In the genomic region with DNA sequence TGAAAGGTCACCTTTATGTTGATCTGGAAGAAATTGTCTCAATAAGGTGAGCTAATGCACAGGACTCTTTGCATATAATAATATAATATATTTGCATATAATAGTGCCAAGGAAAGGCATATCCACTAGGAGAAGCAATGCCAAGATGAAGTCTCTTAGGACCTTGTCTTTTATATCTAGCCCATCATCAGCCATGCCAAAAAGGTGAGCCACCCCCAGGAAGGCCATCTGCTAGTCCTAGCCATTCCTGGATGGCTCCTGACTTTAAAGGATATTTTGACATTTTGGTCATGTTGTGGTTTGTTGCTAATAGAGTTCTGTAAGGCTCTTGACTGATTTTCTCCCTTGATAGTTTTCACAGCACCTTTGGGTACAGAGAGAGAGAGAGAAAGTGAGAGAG, we compare ENCODE assay signal across 25 mouse cellular contexts.
A peak's percentile ranks its signal among the peaks of the same experiment; 100 is the strongest.
DNase-seq lines count a peak whose midpoint lies in the region; ATAC-seq and TF ChIP-seq lines count a peak whose summit lies in the region.
"Had no signal": no experiment of that assay in that cellular context is flagged by ENCODE, and none has a peak within 500 bp of the region (broad histone marks: within the 10 kb centered on the region; RNA-seq: fewer than 3 reads in every experiment).

No protein-coding gene starts in this region.

- ATAC-seq in liver, embryonic 11.5 days (replicated peaks; ENCODE audit: low FRiP score): no peak
- no peak for ATAC-seq in hindbrain, embryonic 12.5 days (ENCODE audit: low FRiP score)
- ATAC-seq: CD4-positive, CD25-positive, alpha-beta regulatory T cell, adult 4 months; forebrain, embryonic 14.5 days; forebrain, postnatal 0 days; hindbrain, postnatal 0 days; inflammation-experienced regulatory T-cells, adult 6 months; intestine, embryonic 16.5 days had no signal

- no peaks in the 10 kb centered on the region for H3K36me3 ChIP-seq in liver, embryonic 11.5 days (ENCODE audit: control insufficient read depth, insufficient read depth, low read length)
- no peaks in the 10 kb centered on the region for H3K36me3 ChIP-seq in hindbrain, embryonic 12.5 days
- H3K36me3 ChIP-seq: hindbrain, embryonic 10.5 days had no signal

- no peaks in the 10 kb centered on the region for H3K9me3 ChIP-seq in liver, embryonic 11.5 days (ENCODE audit: control insufficient read depth, low read length)
- H3K9me3 ChIP-seq in hindbrain, embryonic 12.5 days (replicated peaks): no peaks in the 10 kb centered on the region
- H3K9me3 ChIP-seq: hindbrain, embryonic 10.5 days had no signal

- TF ChIP-seq CTCF in cerebellum, adult 2 months (IDR thresholded peaks at IDR 0.05; ENCODE audit: borderline replicate concordance, insufficient read depth, low read depth, low read length): no peak

- peaks cover 2% of the 10 kb centered on the region; the same call in 1 of the 2 replicates for H3K4me1 ChIP-seq in cerebellum, adult 2 months (ENCODE audit: control insufficient read depth, insufficient read depth, low read length)
- H3K4me1 ChIP-seq in liver, embryonic 11.5 days (replicated peaks; ENCODE audit: control insufficient read depth, insufficient read depth, low read length): no peaks in the 10 kb centered on the region
- H3K4me1 ChIP-seq in hindbrain, embryonic 12.5 days: no peaks in the 10 kb centered on the region
- H3K4me1 ChIP-seq: hindbrain, embryonic 10.5 days had no signal

- DNase-seq in cerebellum, adult 2 months: peak; percentile 16 to 72
- DNase-seq in cerebellum, adult 11-12 months: no peak
- peak; percentile 11 for DNase-seq in cerebellum, adult 9-10 months
- peak; percentile 77 to 80 for DNase-seq in cerebellum, postnatal 10 days
- peak; percentile 40 to 46 for DNase-seq in cerebellum, postnatal 36 days
- no peak for DNase-seq in liver, embryonic 11.5 days (ENCODE audit: low spot score)
- DNase-seq: adrenal gland, adult 2 months; adrenal gland, postnatal 14 days; embryo, embryonic 11 days; forebrain, postnatal 0 days; gastrocnemius, adult 2 months; gastrocnemius, postnatal 14 days; heart, adult 11 months; heart, postnatal 36 days; kidney, adult 18-20 months; kidney, adult 9 months had no signal

- no peak overlapping the region for H3K27ac ChIP-seq in cerebellum, adult 2 months (ENCODE audit: insufficient read depth, low read length)
- H3K27ac ChIP-seq in liver, embryonic 11.5 days (ENCODE audit: low read depth, low read length): no peak overlapping the region
- H3K27ac ChIP-seq in hindbrain, embryonic 12.5 days: no peak overlapping the region
- H3K27ac ChIP-seq: gastrocnemius, adult 2 months; hindbrain, embryonic 10.5 days; hindbrain, embryonic 14.5 days; hindbrain, postnatal 0 days had no signal

- no peak overlapping the region for H3K4me2 ChIP-seq in liver, embryonic 11.5 days
- H3K4me2 ChIP-seq in hindbrain, embryonic 12.5 days (replicated peaks): no peak overlapping the region
- H3K4me2 ChIP-seq: heart, embryonic 11.5 days; hindbrain, embryonic 14.5 days had no signal

- H3K27me3 ChIP-seq in cerebellum, adult 2 months (ENCODE audit: control insufficient read depth, insufficient read depth, low read length): no peaks in the 10 kb centered on the region
- H3K27me3 ChIP-seq in liver, embryonic 11.5 days (replicated peaks; ENCODE audit: control insufficient read depth, insufficient read depth, low read length): no peaks in the 10 kb centered on the region
- no peaks in the 10 kb centered on the region for H3K27me3 ChIP-seq in hindbrain, embryonic 12.5 days

- TF ChIP-seq POLR2A in cerebellum, adult 2 months (IDR thresholded peaks at IDR 0.05; ENCODE audit: borderline replicate concordance, insufficient read depth, low read length): no peak

- no peak overlapping the region for H3K4me3 ChIP-seq in cerebellum, adult 2 months (replicated peaks; ENCODE audit: insufficient read depth, low read depth, low read length)
- no peak overlapping the region for H3K4me3 ChIP-seq in liver, embryonic 11.5 days (ENCODE audit: low read depth, low read length)
- no peak overlapping the region for H3K4me3 ChIP-seq in hindbrain, embryonic 12.5 days
- H3K4me3 ChIP-seq: gastrocnemius, adult 2 months; hindbrain, embryonic 10.5 days had no signal

- no peak overlapping the region for H3K9ac ChIP-seq in liver, embryonic 11.5 days (ENCODE audit: low read depth, low read length)
- no peak overlapping the region for H3K9ac ChIP-seq in hindbrain, embryonic 12.5 days
- H3K9ac ChIP-seq: forebrain, postnatal 0 days; hindbrain, embryonic 14.5 days had no signal

Comparison
In these comparisons a context has a peak if more than half of its experiments do, and no peak if none do; other contexts are left out.
1. DNase-seq: peak in cerebellum, adult 2 months (2 of 2), cerebellum, adult 9-10 months (single experiment), cerebellum, postnatal 10 days (2 of 2) and cerebellum, postnatal 36 days (2 of 2); none in cerebellum, adult 11-12 months (single experiment) and liver, embryonic 11.5 days (single experiment).